Mouse (Mus musculus): ENCODE data around the gene N6amt1.

Gene N6amt1

GRCm38 (mm10) chr16:87387444-87387977 lies 33.5 kb downstream of the N6amt1 start:
- no peak for DNase-seq

GRCm38 (mm10) chr16:87393813-87394548 lies 40.0 kb downstream of the N6amt1 start:
- DNase-seq = peak; percentile 84 to 85

GRCm38 (mm10) chr16:87405001-87405400 lies 51.0 kb downstream of the N6amt1 start:
- DNase-seq = peak; percentile 11 to 13

Data from cerebellum, postnatal 10 days (tissue).